Mouse (Mus musculus): ENCODE data around the gene Lrrc45. TPM values are rescaled to one million over a fixed set of nuclear protein-coding genes. Genes with fewer than 3 reads are reported as not detected.

Gene Lrrc45
- polyA plus RNA-seq, 1 experiment = 13.5 TPM

- Histone ChIP-seq H3K36me3 (ENCODE audit: control insufficient read depth, insufficient read depth) (no peaks in the 10 kb centered on the region), H3K27me3 (ENCODE audit: control insufficient read depth, insufficient read depth, insufficient read length) (no peaks in the 10 kb centered on the region), H3ac (ENCODE audit: control insufficient read depth, insufficient read length, low read depth) (no peak overlapping the region), H3K79me2 (ENCODE audit: control insufficient read depth, insufficient read depth) (no peaks in the 10 kb centered on the region), H3K79me3 (ENCODE audit: low read depth) (no peaks in the 10 kb centered on the region), H3K4me3 (ENCODE audit: insufficient read depth, poor library complexity, severe bottlenecking) (no peak overlapping the region)
- TF ChIP-seq CEBPB (IDR thresholded peaks at IDR 0.05; ENCODE audit: low read depth) (no peak), CTCF (IDR thresholded peaks at IDR 0.05; ENCODE audit: control insufficient read depth, insufficient read depth, insufficient read length) (no peak), MAX (IDR thresholded peaks at IDR 0.05) (no peak), FOSL1 (IDR thresholded peaks at IDR 0.05; ENCODE audit: insufficient read depth, low read length, poor library complexity, severe bottlenecking) (no peak), USF1 (IDR thresholded peaks at IDR 0.05; ENCODE audit: low read depth) (no peak), MYOG (IDR thresholded peaks at IDR 0.05; ENCODE audit: control insufficient read depth, extremely low read depth, insufficient read length) (no peak)
Measured at GRCm38 (mm10) chr11:120730331-120730870, 16.7 kb downstream of the Lrrc45 start.

- H3K79me2 ChIP-seq (ENCODE audit: control insufficient read depth, insufficient read depth) = no peaks in the 10 kb centered on the region
- H3ac ChIP-seq (ENCODE audit: control insufficient read depth, insufficient read length, low read depth) = no peak overlapping the region
- H3K79me3 ChIP-seq (ENCODE audit: low read depth) = no peaks in the 10 kb centered on the region
- H3K36me3 ChIP-seq (ENCODE audit: control insufficient read depth, insufficient read depth) = no peaks in the 10 kb centered on the region
- no peak for TF ChIP-seq CTCF (IDR thresholded peaks at IDR 0.05; ENCODE audit: control insufficient read depth, insufficient read depth, insufficient read length)
- no peak for TF ChIP-seq MAX (IDR thresholded peaks at IDR 0.05)
- no peak for TF ChIP-seq MYOD1 (IDR thresholded peaks at IDR 0.05; ENCODE audit: control insufficient read depth, insufficient read length, low read depth)
- TF ChIP-seq FOSL1 (IDR thresholded peaks at IDR 0.05; ENCODE audit: insufficient read depth, low read length, poor library complexity, severe bottlenecking) = no peak
- TF ChIP-seq USF1 (IDR thresholded peaks at IDR 0.05; ENCODE audit: low read depth) = no peak
- TF ChIP-seq MYOG (IDR thresholded peaks at IDR 0.05; ENCODE audit: control insufficient read depth, extremely low read depth, insufficient read length) = no peak
- TF ChIP-seq CEBPB (IDR thresholded peaks at IDR 0.05; ENCODE audit: low read depth) = no peak
- no peaks in the 10 kb centered on the region for H3K27me3 ChIP-seq (ENCODE audit: control insufficient read depth, insufficient read depth, insufficient read length)
- H3K4me3 ChIP-seq (ENCODE audit: insufficient read depth, poor library complexity, severe bottlenecking) = no peak overlapping the region
Measured at GRCm38 (mm10) chr11:120731395-120731794, 17.7 kb downstream of the Lrrc45 start.

- Histone ChIP-seq H3K79me2 (ENCODE audit: control insufficient read depth, insufficient read depth) (no peaks in the 10 kb centered on the region), H3K79me3 (ENCODE audit: low read depth) (no peaks in the 10 kb centered on the region), H3K27me3 (ENCODE audit: control insufficient read depth, insufficient read depth, insufficient read length) (no peaks in the 10 kb centered on the region), H3K36me3 (ENCODE audit: control insufficient read depth, insufficient read depth) (no peaks in the 10 kb centered on the region), H3ac (ENCODE audit: control insufficient read depth, insufficient read length, low read depth) (no peak within 1 kb of the TSS), H3K4me3 (ENCODE audit: insufficient read depth, poor library complexity, severe bottlenecking) (no peak within 1 kb of the TSS)
- TF ChIP-seq CEBPB (IDR thresholded peaks at IDR 0.05; ENCODE audit: low read depth) (no peak), MYOD1 (IDR thresholded peaks at IDR 0.05; ENCODE audit: control insufficient read depth, insufficient read length, low read depth) (no peak), FOSL1 (IDR thresholded peaks at IDR 0.05; ENCODE audit: insufficient read depth, low read length, poor library complexity, severe bottlenecking) (no peak), MAX (IDR thresholded peaks at IDR 0.05) (no peak), MYOG (IDR thresholded peaks at IDR 0.05; ENCODE audit: control insufficient read depth, extremely low read depth, insufficient read length) (no peak), USF1 (IDR thresholded peaks at IDR 0.05; ENCODE audit: low read depth) (no peak), CTCF (IDR thresholded peaks at IDR 0.05; ENCODE audit: control insufficient read depth, insufficient read depth, insufficient read length) (no peak)
Measured at GRCm38 (mm10) chr11:120731858-120732680, 18.3 kb downstream of the Lrrc45 start, which contains the start of gene Cbr2. Cbr2 (minus strand) TSS chr11:120732114.

GRCm38 (mm10) chr11:120733521-120733920 lies 19.8 kb downstream of the Lrrc45 start:
- Histone ChIP-seq H3ac (ENCODE audit: control insufficient read depth, insufficient read length, low read depth) (no peak overlapping the region), H3K36me3 (ENCODE audit: control insufficient read depth, insufficient read depth) (no peaks in the 10 kb centered on the region), H3K4me3 (ENCODE audit: insufficient read depth, poor library complexity, severe bottlenecking) (no peak overlapping the region), H3K27me3 (ENCODE audit: control insufficient read depth, insufficient read depth, insufficient read length) (no peaks in the 10 kb centered on the region), H3K79me2 (ENCODE audit: control insufficient read depth, insufficient read depth) (no peaks in the 10 kb centered on the region), H3K79me3 (ENCODE audit: low read depth) (no peaks in the 10 kb centered on the region)
- TF ChIP-seq USF1 (IDR thresholded peaks at IDR 0.05; ENCODE audit: low read depth) (no peak), MYOD1 (IDR thresholded peaks at IDR 0.05; ENCODE audit: control insufficient read depth, insufficient read length, low read depth) (no peak), CEBPB (IDR thresholded peaks at IDR 0.05; ENCODE audit: low read depth) (no peak), MAX (IDR thresholded peaks at IDR 0.05) (no peak), CTCF (IDR thresholded peaks at IDR 0.05; ENCODE audit: control insufficient read depth, insufficient read depth, insufficient read length) (no peak), FOSL1 (IDR thresholded peaks at IDR 0.05; ENCODE audit: insufficient read depth, low read length, poor library complexity, severe bottlenecking) (no peak), MYOG (IDR thresholded peaks at IDR 0.05; ENCODE audit: control insufficient read depth, extremely low read depth, insufficient read length) (no peak)

- TF ChIP-seq CTCF (IDR thresholded peaks at IDR 0.05; ENCODE audit: control insufficient read depth, insufficient read depth, insufficient read length) (no peak), MYOG (IDR thresholded peaks at IDR 0.05; ENCODE audit: control insufficient read depth, extremely low read depth, insufficient read length) (no peak)
- H3K79me3 ChIP-seq (ENCODE audit: low read depth) = no peaks in the 10 kb centered on the region
- H3ac ChIP-seq (ENCODE audit: control insufficient read depth, insufficient read length, low read depth) = no peak overlapping the region
- H3K36me3 ChIP-seq (ENCODE audit: control insufficient read depth, insufficient read depth) = no peaks in the 10 kb centered on the region
- H3K79me2 ChIP-seq (ENCODE audit: control insufficient read depth, insufficient read depth) = no peaks in the 10 kb centered on the region
- no peak overlapping the region for H3K4me3 ChIP-seq (ENCODE audit: insufficient read depth, poor library complexity, severe bottlenecking)
- peaks cover 8% of the 10 kb centered on the region for H3K27me3 ChIP-seq (ENCODE audit: control insufficient read depth, insufficient read depth, insufficient read length)
Measured at GRCm38 (mm10) chr11:120736424-120736823, 22.7 kb downstream of the Lrrc45 start.

Measured in C2C12 (cell line).